Mouse (Mus musculus) spleen, adult 2 months (tissue): ENCODE data around the gene Apoc4. TPM values are rescaled to one million over a fixed set of nuclear protein-coding genes. Genes with fewer than 3 reads are reported as not detected.
"Not testable (repeated sequence)": the region's sequence is repeated elsewhere in the genome, so short reads cannot be mapped to it uniquely, and the experiment has no call there.

Source experiments
- DNase-seq, 2 experiments: peaks; one replicate each; pipeline versions ENCODE4 v3.0.0 to v3.0.0-alpha.2; 2012 to 2021; ENCODE audit warnings: low spot score in 2 of 2, low read depth in 1 of 2
- H3K27ac ChIP-seq: fragments of 200-500 bp; 2 replicates; pipeline ENCODE4 v1.5.1; 2012; ENCODE audit warnings: low read length, inconsistent platforms; ENCODE audit not compliant: insufficient read depth
- H3K27me3 ChIP-seq: fragments of 200-500 bp; 2 replicates; pipeline ENCODE4 v1.6.1; 2012; ENCODE audit warnings: mild to moderate bottlenecking, moderate library complexity, low read length, inconsistent platforms; ENCODE audit not compliant: control insufficient read depth, insufficient read depth
- H3K36me3 ChIP-seq: fragments of 200-500 bp; 2 replicates; pipeline ENCODE4 v1.6.1; 2012; ENCODE audit warnings: mild to moderate bottlenecking, low read length, inconsistent platforms; ENCODE audit not compliant: control insufficient read depth, insufficient read depth
- H3K4me1 ChIP-seq: fragments of 200-500 bp; 2 replicates; pipeline ENCODE4 v1.6.1; 2011; ENCODE audit warnings: inconsistent platforms; ENCODE audit not compliant: control insufficient read depth, insufficient read depth, insufficient read length
- H3K4me3 ChIP-seq: fragments of 200-500 bp; 2 replicates; pipeline ENCODE4 v1.5.1; 2011; ENCODE audit warnings: mild to moderate bottlenecking, inconsistent platforms; ENCODE audit not compliant: insufficient read depth, insufficient read length; ENCODE audit errors: extremely low read depth
- CTCF ChIP-seq: fragments of 200-500 bp; IDR thresholded peaks from 2 replicates; pipeline ENCODE4 v1.5.1; 2011; ENCODE audit warnings: mild to moderate bottlenecking, inconsistent platforms; ENCODE audit not compliant: insufficient read depth, insufficient read length, insufficient replicate concordance; ENCODE audit errors: extremely low read depth
- POLR2A ChIP-seq: fragments of 200-500 bp; IDR thresholded peaks from 2 replicates; pipeline ENCODE4 v1.6.1; 2011; ENCODE audit warnings: low read depth, low read length, inconsistent platforms
- whole genome bisulfite sequencing: fragments of 180-500 bp; shearing (Covaris S2); methylation state at CpG from one replicate; pipeline ENCODE4 v1.1.7; 2018; 5-methylcytosine and 5-hydroxymethylcytosine counted together
- polyA plus RNA-seq: library from polyadenylated mRNA; depleted of rRNA; stranded (reverse); fragments of >200 nt; gene quantifications from 2 replicates; pipeline ENCODE4 v1.2.3, GENCODE M21; 2012

The Apoc4 gene
- polyA plus RNA-seq, 1 experiment, result 0.25 TPM

DNA sequence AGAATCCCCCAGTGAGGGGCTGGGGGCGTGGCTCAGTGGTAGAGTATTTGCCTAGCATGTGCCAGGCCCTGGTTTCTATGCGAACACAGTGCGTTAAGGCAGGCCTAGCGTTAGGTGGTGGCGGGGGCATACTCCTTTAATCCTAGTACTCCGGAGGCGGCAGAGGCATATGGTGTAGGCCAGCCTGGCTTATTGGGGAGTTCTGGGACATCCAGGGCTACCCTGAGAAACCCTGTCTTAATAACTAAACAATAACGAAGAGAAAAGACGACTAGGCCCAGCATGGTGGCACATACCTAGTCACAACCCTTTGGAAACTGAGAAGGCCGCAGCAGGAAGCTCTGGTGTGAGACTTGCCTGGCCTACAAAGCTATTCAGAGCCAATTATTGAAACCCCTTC is 6.8 kb upstream of the Apoc4 start:
- H3K27ac ChIP-seq, result no peak overlapping the region
- H3K4me1 ChIP-seq, result peaks cover 16% of the 10 kb centered on the region; the same call in 1 of the 2 replicates
- no peaks in the 10 kb centered on the region for H3K36me3 ChIP-seq
- WGBS, result 92% methylated on average over 10 of the region's 10 CpGs
- DNase-seq, result no peak
- H3K4me3 ChIP-seq, result no peak overlapping the region
- H3K27me3 ChIP-seq, result no peaks in the 10 kb centered on the region
- TF ChIP-seq CTCF (no peak), POLR2A (no peak)

DNA sequence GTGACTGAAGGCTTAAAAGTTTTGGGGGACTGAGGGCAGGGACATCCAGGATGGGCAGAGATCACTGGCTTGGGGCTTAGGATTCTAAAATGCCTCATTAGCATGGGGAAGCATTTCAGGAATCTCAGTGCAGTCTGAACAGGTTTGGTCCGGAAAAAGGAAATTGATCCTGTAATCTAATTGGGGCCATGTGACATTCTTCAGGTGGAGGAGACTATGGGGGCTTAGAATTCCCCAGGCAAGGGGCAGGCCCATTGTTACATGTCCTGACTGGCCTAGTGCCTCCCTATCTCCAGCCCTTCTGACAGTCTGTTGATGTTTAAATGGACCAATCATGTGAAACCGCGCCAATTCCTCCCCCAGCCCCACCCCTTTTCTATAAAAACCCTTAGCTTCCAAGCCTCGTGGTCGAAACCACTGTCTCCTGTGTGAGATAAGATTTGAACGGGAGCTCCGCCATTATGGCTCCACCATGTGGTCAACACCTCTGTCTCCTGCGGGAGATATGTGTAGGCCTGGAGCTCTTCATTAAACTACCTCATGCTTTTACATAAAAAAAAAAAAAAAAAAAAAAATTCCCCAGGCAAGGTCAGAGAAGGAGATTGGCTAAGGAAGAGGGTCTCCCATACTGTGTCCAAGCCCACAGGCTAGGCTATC is 5.8 kb upstream of the Apoc4 start:
- peaks cover 16% of the 10 kb centered on the region; the same call in 1 of the 2 replicates for H3K4me1 ChIP-seq
- not testable (repeated sequence) for DNase-seq, H3K27me3 ChIP-seq, H3K4me3 ChIP-seq, H3K27ac ChIP-seq, H3K36me3 ChIP-seq
- 62% methylated on average over 8 of the region's 8 CpGs for WGBS

DNA sequence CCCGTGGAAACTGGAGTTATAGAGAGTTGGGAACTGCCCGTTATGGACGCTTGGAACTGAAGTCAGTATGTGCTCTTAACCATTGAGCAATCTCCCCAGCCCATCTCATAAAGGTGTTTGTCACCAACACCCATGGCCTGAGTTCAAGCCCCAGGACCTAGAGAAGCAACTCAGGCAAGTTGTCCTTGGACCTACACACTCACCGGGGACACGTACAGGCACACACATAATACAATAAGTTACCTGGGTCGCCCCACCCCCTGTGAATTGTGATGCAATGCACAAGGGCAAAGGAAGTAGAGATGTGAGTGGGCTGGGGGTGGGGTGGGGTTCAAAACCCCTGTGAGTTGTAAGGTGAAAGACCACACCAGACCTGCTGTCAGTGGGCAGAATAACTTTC is 5.2 kb upstream of the Apoc4 start:
- TF ChIP-seq CTCF (no peak), POLR2A (no peak)
- H3K27ac ChIP-seq, result no peak overlapping the region
- DNase-seq, result no peak
- WGBS, result 88% methylated on average over 6 of the region's 6 CpGs
- H3K27me3 ChIP-seq, result no peaks in the 10 kb centered on the region
- no peaks in the 10 kb centered on the region for H3K36me3 ChIP-seq
- H3K4me1 ChIP-seq, result peaks cover 16% of the 10 kb centered on the region; the same call in 1 of the 2 replicates
- no peak overlapping the region for H3K4me3 ChIP-seq

DNA sequence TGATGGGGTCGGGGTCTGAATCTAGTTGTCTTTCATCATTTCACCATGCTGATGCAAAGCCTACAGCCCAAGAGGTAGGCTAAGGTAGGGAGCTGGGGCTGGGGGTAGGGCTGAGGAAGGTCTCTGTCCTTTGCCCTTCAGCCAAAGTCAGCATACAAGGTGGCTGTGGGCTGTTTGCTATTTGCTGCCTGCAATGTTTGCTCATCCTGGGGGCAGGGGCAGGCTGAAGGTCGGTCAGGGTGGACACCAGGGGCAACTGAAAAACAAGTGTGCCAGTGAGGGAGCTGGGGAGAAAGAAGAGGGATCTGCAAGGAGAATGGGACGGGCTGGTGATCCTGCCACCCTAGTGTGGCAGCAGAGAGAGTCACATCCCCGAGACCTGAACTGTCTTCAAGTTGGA is 4.1 kb upstream of the Apoc4 start:
- no peaks in the 10 kb centered on the region for H3K36me3 ChIP-seq
- peaks cover 16% of the 10 kb centered on the region; the same call in 1 of the 2 replicates for H3K4me1 ChIP-seq
- H3K27me3 ChIP-seq, result no peaks in the 10 kb centered on the region
- TF ChIP-seq POLR2A (no peak), CTCF (no peak)
- WGBS, result 71% methylated on average over 4 of the region's 4 CpGs
- peak overlapping the region; percentile 60 for H3K27ac ChIP-seq
- H3K4me3 ChIP-seq, result no peak overlapping the region
- DNase-seq, result no peak

- peak in 1 of 2 experiments; percentile 66 for DNase-seq
- peaks cover 16% of the 10 kb centered on the region; the same call in 1 of the 2 replicates for H3K4me1 ChIP-seq
- TF ChIP-seq CTCF, result no peak
- no peak for TF ChIP-seq POLR2A
- H3K27ac ChIP-seq, result peak overlapping the region; percentile 89
- no peak overlapping the region for H3K4me3 ChIP-seq
- H3K36me3 ChIP-seq, result no peaks in the 10 kb centered on the region
- WGBS, result 45% methylated on average over 6 of the region's 6 CpGs
- H3K27me3 ChIP-seq, result no peaks in the 10 kb centered on the region
Measured at GRCm38 (mm10) chr7:19683771-19684201, 2.5 kb upstream of the Apoc4 start.

DNA sequence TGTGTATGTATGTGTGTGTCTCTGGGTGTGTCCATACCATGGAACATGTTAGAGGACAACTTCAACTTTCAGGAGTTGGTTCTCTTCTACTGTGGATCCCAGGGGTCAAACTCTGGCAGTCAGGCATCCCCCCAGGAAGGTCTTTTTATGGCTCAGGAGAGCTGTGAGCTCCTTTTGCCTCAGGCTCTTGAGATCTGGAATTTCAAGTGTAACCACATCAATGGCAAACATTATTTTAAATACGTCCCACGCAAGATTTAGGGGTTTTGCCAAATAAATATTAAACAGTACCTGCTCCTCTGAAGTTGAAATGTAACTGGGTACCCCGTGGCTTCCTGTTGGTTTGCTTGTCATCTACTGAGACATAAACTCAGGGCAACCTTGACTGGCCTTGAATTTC is 1.7 kb upstream of the Apoc4 start:
- Histone ChIP-seq H3K36me3 (no peaks in the 10 kb centered on the region), H3K4me3 (no peak overlapping the region), H3K27ac (peak overlapping the region; percentile 62), H3K27me3 (no peaks in the 10 kb centered on the region), H3K4me1 (peaks cover 16% of the 10 kb centered on the region; the same call in 1 of the 2 replicates)
- DNase-seq, result no peak
- no peak for TF ChIP-seq CTCF
- TF ChIP-seq POLR2A, result no peak
- WGBS, result 58% methylated on average over 3 of the region's 3 CpGs

- H3K36me3 ChIP-seq, result no peaks in the 10 kb centered on the region
- TF ChIP-seq POLR2A (no peak), CTCF (no peak)
- H3K27ac ChIP-seq, result no peak overlapping the region
- H3K27me3 ChIP-seq, result no peaks in the 10 kb centered on the region
- DNase-seq, result no peak
- H3K4me3 ChIP-seq, result no peak overlapping the region
- H3K4me1 ChIP-seq, result peaks cover 13% of the 10 kb centered on the region; the same call in 1 of the 2 replicates
- 87% methylated on average over 2 of the region's 2 CpGs for WGBS
Measured at GRCm38 (mm10) chr7:19680702-19681101, 577 bp downstream of the Apoc4 start.
